Mouse (Mus musculus) embryonic facial prominence, embryonic 10.5 days (tissue): ENCODE measurements around the gene Uts2r. TPM values are rescaled to one million over a fixed set of nuclear protein-coding genes. Genes with fewer than 3 reads are reported as not detected.

ENCODE experiments used
- DNase-seq: peaks from one replicate; pipeline ENCODE4 v3.0.0-alpha.2; 2017; ENCODE audit warnings: low spot score
- H3K27ac ChIP-seq: fragments of 300-500 bp; sonication (generic); replicated peaks from 2 replicates; pipeline ENCODE4 v1.5.1; 2016; ENCODE audit warnings: mild to moderate bottlenecking
- H3K27me3 ChIP-seq: fragments of 300-500 bp; sonication (generic); replicated peaks from 2 replicates; pipeline ENCODE4 v1.6.1; 2016; ENCODE audit warnings: low read depth, mild to moderate bottlenecking; ENCODE audit not compliant: poor library complexity, severe bottlenecking
- H3K36me3 ChIP-seq: fragments of 300-500 bp; sonication (generic); replicated peaks from 2 replicates; pipeline ENCODE4 v1.6.1; 2016; ENCODE audit warnings: mild to moderate bottlenecking, moderate library complexity
- H3K4me1 ChIP-seq: fragments of 300-500 bp; sonication (generic); 2 replicates; pipeline ENCODE4 v1.6.1; 2016
- H3K4me3 ChIP-seq: fragments of 300-500 bp; sonication (generic); 2 replicates; pipeline ENCODE4 v1.5.1; 2016; ENCODE audit warnings: mild to moderate bottlenecking, moderate library complexity
- H3K9me3 ChIP-seq: fragments of 300-500 bp; sonication (generic); 2 replicates; pipeline ENCODE4 v1.6.1; 2016; ENCODE audit warnings: mild to moderate bottlenecking
- WGBS: fragments of 180-500 bp; shearing (Covaris S2); methylation state at CpG from one replicate; pipeline ENCODE4 v1.1.7; 2016; 5-methylcytosine and 5-hydroxymethylcytosine counted together
- polyA plus RNA-seq: library from polyadenylated mRNA; unstranded; fragments of >200 nt; fragmentation: Nextera tagmentation; extraction: Ambion mirVana; gene quantifications from 2 replicates; pipeline ENCODE4 v1.2.1, GENCODE M21; 2016

Uts2r gene
- polyA plus RNA-seq, 1 experiment from 2014 or later: not detected

DNA sequence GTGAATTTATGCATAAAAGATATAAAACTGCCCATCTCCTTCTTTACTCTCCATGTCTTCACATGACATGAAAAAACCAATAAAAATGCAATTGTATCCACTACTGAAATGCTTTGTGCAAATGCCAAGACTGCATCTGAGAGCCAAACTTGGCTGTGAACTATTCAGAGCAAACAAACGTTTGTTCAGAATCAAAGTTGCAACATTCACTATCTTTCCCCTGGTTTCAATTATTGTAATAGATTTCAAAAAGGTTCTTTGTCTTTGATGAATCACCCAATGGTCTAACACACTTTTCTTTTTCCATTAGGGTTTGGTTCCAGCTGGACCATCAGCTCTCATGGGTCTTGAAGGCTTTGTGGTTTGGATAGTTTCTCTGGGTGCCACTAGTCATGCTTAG lies 30.5 kb upstream of the Uts2r start:
- Histone ChIP-seq H3K27ac (no peak overlapping the region), H3K9me3 (no peaks in the 10 kb centered on the region), H3K4me1 (no peaks in the 10 kb centered on the region), H3K4me3 (no peak overlapping the region), H3K36me3 (no peaks in the 10 kb centered on the region), H3K27me3 (no peaks in the 10 kb centered on the region)
- WGBS: 72% methylated on average over 1 of the region's 1 CpGs
- DNase-seq: no peak

- 80% methylated on average over 1 of the region's 1 CpGs for WGBS
- Histone ChIP-seq H3K27ac (no peak overlapping the region), H3K36me3 (no peaks in the 10 kb centered on the region), H3K27me3 (0 out of 2 replicates have a peak, but pooled peaks cover 7% of the 10 kb centered on the region), H3K4me1 (no peaks in the 10 kb centered on the region), H3K9me3 (no peaks in the 10 kb centered on the region), H3K4me3 (no peak overlapping the region)
- DNase-seq: no peak
Measured at GRCm38 (mm10) chr11:121134600-121134999, 25.5 kb upstream of the Uts2r start.

DNA sequence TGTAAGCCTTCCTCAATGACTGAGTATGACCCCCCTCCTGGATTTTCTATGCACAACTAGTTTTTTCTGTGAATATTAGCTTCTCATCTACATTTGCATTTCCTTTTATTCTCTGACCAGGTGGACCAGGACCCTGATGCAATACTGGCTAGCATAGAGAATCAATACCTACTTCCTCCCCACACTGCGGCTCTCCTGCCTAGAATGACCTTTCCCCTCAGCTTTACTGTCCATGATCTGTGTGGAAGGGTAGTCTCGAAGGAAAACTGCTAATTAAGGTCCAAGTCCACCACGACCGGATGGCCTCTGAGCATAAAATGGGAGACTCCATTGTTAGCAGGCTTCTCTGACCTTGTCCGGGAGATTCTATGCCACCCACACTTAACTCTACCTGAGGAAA lies 22.4 kb upstream of the Uts2r start:
- Histone ChIP-seq H3K9me3 (no peaks in the 10 kb centered on the region), H3K4me3 (no peak overlapping the region), H3K36me3 (no peaks in the 10 kb centered on the region), H3K4me1 (0 out of 2 replicates have a peak, but pooled peaks cover 3% of the 10 kb centered on the region), H3K27me3 (0 out of 2 replicates have a peak, but pooled peaks cover 10% of the 10 kb centered on the region), H3K27ac (no peak overlapping the region)
- no peak for DNase-seq
- WGBS: 84% methylated on average over 5 of the region's 5 CpGs

DNA sequence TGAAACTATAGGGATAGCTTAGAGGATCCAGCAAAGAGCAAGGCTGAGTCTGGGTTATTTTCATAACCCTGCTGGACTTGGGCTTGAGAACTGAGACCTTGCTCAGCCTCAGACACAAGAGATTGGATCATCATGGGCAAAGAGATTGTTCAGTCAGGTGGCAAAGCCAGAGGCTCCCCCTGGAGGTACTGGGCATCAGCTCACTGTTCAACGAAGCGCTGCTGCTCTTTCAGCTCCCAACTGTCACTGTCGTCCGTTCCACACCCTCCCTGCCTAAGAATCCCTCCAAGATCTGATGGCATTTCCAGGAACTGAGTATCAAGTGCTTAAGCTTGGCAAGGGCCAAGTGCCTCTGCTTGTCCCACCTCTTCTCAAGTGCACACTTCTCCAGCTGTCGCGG lies 21.3 kb upstream of the Uts2r start:
- Histone ChIP-seq H3K4me3 (no peak overlapping the region), H3K9me3 (no peaks in the 10 kb centered on the region), H3K27me3 (0 out of 2 replicates have a peak, but pooled peaks cover 10% of the 10 kb centered on the region), H3K27ac (no peak overlapping the region), H3K36me3 (no peaks in the 10 kb centered on the region), H3K4me1 (0 out of 2 replicates have a peak, but pooled peaks cover 3% of the 10 kb centered on the region)
- WGBS: 47% methylated on average over 6 of the region's 6 CpGs
- DNase-seq: no peak

DNA sequence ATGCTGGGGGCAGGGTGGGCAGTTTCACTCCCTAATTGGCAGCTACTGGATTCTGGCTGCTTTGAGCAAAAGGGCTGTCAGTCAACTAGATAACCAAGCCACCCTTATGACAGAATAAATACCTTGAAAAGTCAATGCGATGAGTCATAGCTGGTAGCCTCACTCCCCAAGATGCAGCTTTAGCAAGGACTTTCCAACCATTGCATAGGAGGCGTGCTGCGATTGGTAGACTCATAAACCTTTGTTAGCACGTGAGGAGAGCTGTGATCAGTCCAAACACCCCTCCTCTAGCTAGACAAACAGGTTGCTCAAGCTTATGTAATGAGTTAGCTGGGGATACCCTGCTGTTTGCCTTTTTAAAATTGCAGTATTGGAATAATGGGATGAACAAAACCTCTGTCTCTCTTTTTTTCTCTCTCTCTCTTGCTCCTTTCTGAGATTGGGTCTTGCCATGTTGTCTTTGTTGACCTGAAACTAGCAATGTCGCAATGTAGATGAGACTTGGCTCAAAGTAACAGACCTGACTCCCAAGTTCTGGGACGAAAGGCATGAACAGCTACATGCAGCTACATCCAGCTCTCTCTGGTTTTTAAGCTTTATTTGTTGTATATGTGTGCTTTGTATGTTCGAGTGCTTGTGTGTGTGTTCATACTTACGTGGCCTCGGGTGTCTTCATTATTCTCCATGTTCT lies 16.6 kb upstream of the Uts2r start:
- Histone ChIP-seq H3K36me3 (no peaks in the 10 kb centered on the region), H3K27ac (no peak overlapping the region), H3K27me3 (0 out of 2 replicates have a peak, but pooled peaks cover 8% of the 10 kb centered on the region), H3K4me3 (no peak overlapping the region), H3K9me3 (no peaks in the 10 kb centered on the region), H3K4me1 (0 out of 2 replicates have a peak, but pooled peaks cover 3% of the 10 kb centered on the region)
- no peak for DNase-seq
- WGBS: 84% methylated on average over 9 of the region's 9 CpGs

- 90% methylated on average over 22 of the region's 22 CpGs for WGBS
- no peaks in the 10 kb centered on the region for H3K27me3 ChIP-seq
Measured at GRCm38 (mm10) chr11:121145865-121146264, 14.2 kb upstream of the Uts2r start, which contains the start of gene Tex19.1. TSS of gene Tex19.1 (plus strand) at chr11:121146143.

GRCm38 (mm10) chr11:121148193-121148592 lies 11.9 kb upstream of the Uts2r start:
- WGBS: 81% methylated on average over 3 of the region's 3 CpGs
- no peaks in the 10 kb centered on the region for H3K27me3 ChIP-seq
- no peak for DNase-seq
- no peak overlapping the region for H3K4me3 ChIP-seq
- no peaks in the 10 kb centered on the region for H3K36me3 ChIP-seq
- H3K27ac ChIP-seq: no peak overlapping the region
- H3K9me3 ChIP-seq: no peaks in the 10 kb centered on the region
- no peaks in the 10 kb centered on the region for H3K4me1 ChIP-seq

More at GRCm38 (mm10) chr11:121145865-121146264, 14.2 kb upstream of the Uts2r start, which contains the start of gene Tex19.1:
- Histone ChIP-seq H3K4me3 (no peak within 1 kb of the TSS), H3K9me3 (no peaks in the 10 kb centered on the region), H3K36me3 (no peaks in the 10 kb centered on the region), H3K4me1 (no peaks in the 10 kb centered on the region), H3K27ac (no peak within 1 kb of the TSS)
- peak; percentile 17 for DNase-seq

- no peak overlapping the region for H3K4me3 ChIP-seq
- H3K27ac ChIP-seq: no peak overlapping the region
- no peaks in the 10 kb centered on the region for H3K36me3 ChIP-seq
- H3K4me1 ChIP-seq: peaks cover 11% of the 10 kb centered on the region
- H3K27me3 ChIP-seq: peaks cover 53% of the 10 kb centered on the region
- DNase-seq: no peak
- H3K9me3 ChIP-seq: no peaks in the 10 kb centered on the region
- 23% methylated on average over 4 of the region's 4 CpGs for WGBS
Measured at GRCm38 (mm10) chr11:121154203-121154602, 5.9 kb upstream of the Uts2r start.

GRCm38 (mm10) chr11:121156411-121156891 lies 3.6 kb upstream of the Uts2r start:
- Histone ChIP-seq H3K4me3 (peak overlapping the region; percentile 57), H3K27ac (no peak overlapping the region; the same call in 1 of the 2 replicates), H3K27me3 (peaks cover 61% of the 10 kb centered on the region), H3K36me3 (no peaks in the 10 kb centered on the region), H3K4me1 (peaks cover 15% of the 10 kb centered on the region), H3K9me3 (no peaks in the 10 kb centered on the region)
- DNase-seq: peak; percentile 44
- WGBS: 2% methylated on average over 45 of the region's 45 CpGs

- WGBS: 91% methylated on average over 26 of the region's 26 CpGs
- Histone ChIP-seq H3K4me1 (peaks cover 23% of the 10 kb centered on the region), H3K27ac (peak overlapping the region; percentile 21; the same call in 1 of the 2 replicates), H3K36me3 (no peaks in the 10 kb centered on the region), H3K9me3 (no peaks in the 10 kb centered on the region), H3K4me3 (no peak overlapping the region), H3K27me3 (peaks cover 38% of the 10 kb centered on the region)
- no peak for DNase-seq
Measured at GRCm38 (mm10) chr11:121160636-121161346, 720 bp downstream of the Uts2r start.

GRCm38 (mm10) chr11:121163751-121164150 lies 3.7 kb downstream of the Uts2r start:
- Histone ChIP-seq H3K36me3 (no peaks in the 10 kb centered on the region), H3K27me3 (peaks cover 9% of the 10 kb centered on the region; the same call in 1 of the 2 replicates), H3K27ac (no peak overlapping the region), H3K9me3 (no peaks in the 10 kb centered on the region), H3K4me1 (peaks cover 13% of the 10 kb centered on the region), H3K4me3 (no peak overlapping the region)
- 88% methylated on average over 4 of the region's 4 CpGs for WGBS
- no peak for DNase-seq

- Histone ChIP-seq H3K36me3 (no peaks in the 10 kb centered on the region), H3K27ac (no peak overlapping the region), H3K4me3 (no peak overlapping the region), H3K9me3 (no peaks in the 10 kb centered on the region), H3K27me3 (no peaks in the 10 kb centered on the region), H3K4me1 (peaks cover 32% of the 10 kb centered on the region)
- 86% methylated on average over 5 of the region's 5 CpGs for WGBS
- DNase-seq: no peak
Measured at GRCm38 (mm10) chr11:121173203-121173602, 13.1 kb downstream of the Uts2r start.
